23 mouse cellular contexts compared by ENCODE assay signal in genomic region chr8:48649415-48649814, GRCm38 (mm10).
DNase-seq lines count a peak whose midpoint lies in the region; ATAC-seq lines count a peak whose summit lies in the region.
"Had no signal": no experiment of that assay in that cellular context is flagged by ENCODE, and none has a peak within 500 bp of the region (broad histone marks: within the 10 kb centered on the region; RNA-seq: fewer than 3 reads in every experiment).

No protein-coding gene starts in this region.

- no peaks in the 10 kb centered on the region for H3K4me1 ChIP-seq in kidney, embryonic 16.5 days (ENCODE audit: insufficient read depth, low read length)
- no peaks in the 10 kb centered on the region for H3K4me1 ChIP-seq in lung, embryonic 16.5 days (replicated peaks; ENCODE audit: control insufficient read depth, insufficient read depth, low read length)
- H3K4me1 ChIP-seq: heart, embryonic 12.5 days had no signal

- peak; percentile 34; the same call in 1 of the 2 replicates for ATAC-seq in frontal cortex, adult (ENCODE audit: low TSS enrichment)
- no peak for ATAC-seq in kidney, embryonic 16.5 days (ENCODE audit: low FRiP score, low TSS enrichment)
- ATAC-seq in lung, embryonic 16.5 days (ENCODE audit: low read depth), result peak; percentile 57
- ATAC-seq: CD4-positive, CD25-positive, alpha-beta regulatory T cell, adult 4 months; forebrain, embryonic 16.5 days had no signal

- no peak overlapping the region for H3K4me3 ChIP-seq in kidney, embryonic 16.5 days (ENCODE audit: low read length)
- no peak overlapping the region for H3K4me3 ChIP-seq in lung, embryonic 16.5 days (ENCODE audit: low read length)
- H3K4me3 ChIP-seq: embryonic facial prominence, embryonic 13.5 days; forebrain, embryonic 12.5 days; gastrocnemius, adult 2 months; heart, embryonic 12.5 days; hindbrain, embryonic 10.5 days had no signal

- DNase-seq in frontal cortex, postnatal 10 days (ENCODE audit: low spot score in 2 of 2), result no peak
- DNase-seq in kidney, postnatal 10 days, result peak; percentile 27
- DNase-seq in lung, adult 18-20 months, result no peak
- DNase-seq in cerebellum, adult 9-10 months, result no peak
- DNase-seq: adrenal gland, adult 8-10 months; adrenal gland, postnatal 36 days; B cell, adult 2 months; cerebellum, adult 2 months; cerebellum, postnatal 14 days; embryo, embryonic 11 days; gastrocnemius, adult 2 months; gastrocnemius, postnatal 25 days had no signal

- H3K36me3 ChIP-seq in kidney, embryonic 16.5 days (ENCODE audit: insufficient read depth, low read length), result no peaks in the 10 kb centered on the region
- H3K36me3 ChIP-seq in lung, embryonic 16.5 days (ENCODE audit: control insufficient read depth, insufficient read depth, low read length), result no peaks in the 10 kb centered on the region
- H3K36me3 ChIP-seq: embryonic facial prominence, embryonic 13.5 days; forebrain, embryonic 12.5 days; G1E; heart, embryonic 12.5 days; hindbrain, embryonic 10.5 days had no signal

- no peak overlapping the region for H3K9ac ChIP-seq in kidney, embryonic 16.5 days (replicated peaks; ENCODE audit: low read length)
- no peak overlapping the region for H3K9ac ChIP-seq in lung, embryonic 16.5 days (ENCODE audit: low read length)
- H3K9ac ChIP-seq: embryonic facial prominence, embryonic 13.5 days; forebrain, embryonic 12.5 days; heart, embryonic 12.5 days; hindbrain, embryonic 14.5 days had no signal

- H3K4me2 ChIP-seq in kidney, embryonic 16.5 days (replicated peaks; ENCODE audit: low read depth, low read length), result no peak overlapping the region
- H3K4me2 ChIP-seq in lung, embryonic 16.5 days (ENCODE audit: low read depth, low read length), result no peak overlapping the region
- H3K4me2 ChIP-seq: embryonic facial prominence, embryonic 13.5 days; forebrain, embryonic 12.5 days; heart, embryonic 12.5 days; hindbrain, embryonic 14.5 days had no signal

- H3K27ac ChIP-seq in kidney, embryonic 16.5 days (ENCODE audit: low read length), result no peak overlapping the region
- H3K27ac ChIP-seq in lung, embryonic 16.5 days (ENCODE audit: low read length), result no peak overlapping the region
- H3K27ac ChIP-seq: embryonic facial prominence, embryonic 13.5 days; forebrain, embryonic 12.5 days; gastrocnemius, adult 2 months; hindbrain, embryonic 10.5 days; hindbrain, embryonic 14.5 days had no signal

- WGBS in kidney, embryonic 16.5 days, result 75% methylated on average over 7 of the region's 7 CpGs
- WGBS in lung, embryonic 16.5 days, result 47% methylated on average over 7 of the region's 7 CpGs

- H3K27me3 ChIP-seq in kidney, embryonic 16.5 days (ENCODE audit: insufficient read depth, low read length), result no peaks in the 10 kb centered on the region
- no peaks in the 10 kb centered on the region for H3K27me3 ChIP-seq in lung, embryonic 16.5 days (ENCODE audit: control insufficient read depth, insufficient read depth, low read depth, low read length)
- H3K27me3 ChIP-seq: embryonic facial prominence, embryonic 13.5 days; forebrain, embryonic 12.5 days; heart, embryonic 12.5 days had no signal

- 0 out of 2 replicates have a peak, but pooled peaks cover 4% of the 10 kb centered on the region for H3K9me3 ChIP-seq in kidney, embryonic 16.5 days (ENCODE audit: low read length)
- H3K9me3 ChIP-seq in lung, embryonic 16.5 days (ENCODE audit: control insufficient read depth, low read length), result no peaks in the 10 kb centered on the region
- H3K9me3 ChIP-seq: embryonic facial prominence, embryonic 13.5 days; forebrain, embryonic 12.5 days; heart, embryonic 12.5 days; hindbrain, embryonic 10.5 days had no signal
